Comparison of ENCODE assay signal across 14 mouse cellular contexts in genomic region chr9:21762135-21762534, GRCm38 (mm10). TPM values are rescaled to one million over a fixed set of nuclear protein-coding genes. Genes with fewer than 3 reads are reported as not detected.
DNase-seq lines count a peak whose midpoint lies in the region; ATAC-seq lines count a peak whose summit lies in the region.
"Had no signal": no experiment of that assay in that cellular context is flagged by ENCODE, and none has a peak within 500 bp of the region (broad histone marks: within the 10 kb centered on the region; RNA-seq: fewer than 3 reads in every experiment).

No protein-coding gene starts in this region.

- H3K27me3 ChIP-seq in heart, embryonic 15.5 days: no peaks in the 10 kb centered on the region
- H3K27me3 ChIP-seq: CH12.LX; embryonic facial prominence, embryonic 12.5 days had no signal

- no peak overlapping the region for H3K9ac ChIP-seq in heart, embryonic 15.5 days
- H3K9ac ChIP-seq: embryonic facial prominence, embryonic 12.5 days had no signal

- ATAC-seq in heart, embryonic 15.5 days (replicated peaks; ENCODE audit: insufficient number of reproducible peaks, insufficient read depth, low FRiP score, low read depth): no peak
- ATAC-seq: forebrain, embryonic 14.5 days had no signal

- peak overlapping the region; percentile 15; the same call in 1 of the 2 replicates for H3K4me2 ChIP-seq in heart, embryonic 15.5 days
- H3K4me2 ChIP-seq: embryonic facial prominence, embryonic 12.5 days had no signal

- H3K27ac ChIP-seq in heart, embryonic 15.5 days: peak overlapping the region; percentile 72
- H3K27ac ChIP-seq: embryonic facial prominence, embryonic 12.5 days had no signal

- no peaks in the 10 kb centered on the region for H3K36me3 ChIP-seq in heart, embryonic 15.5 days

- H3K4me3 ChIP-seq in heart, embryonic 15.5 days: no peak overlapping the region
- H3K4me3 ChIP-seq: embryonic facial prominence, embryonic 12.5 days had no signal

- H3K9me3 ChIP-seq in heart, embryonic 15.5 days (replicated peaks): no peaks in the 10 kb centered on the region
- H3K9me3 ChIP-seq: embryonic facial prominence, embryonic 12.5 days had no signal

- peak; percentile 61 to 67 for DNase-seq in heart, adult 18-20 months
- DNase-seq in heart, postnatal 4 days: no peak
- DNase-seq in WW6 (ENCODE audit: low read depth, low spot score): peak; percentile 18
- peak; percentile 48 for DNase-seq in lung, postnatal 14 days
- DNase-seq in right cerebral cortex, postnatal 4 days: no peak
- no peak for DNase-seq in thymus, postnatal 36 days
- no peak for DNase-seq in layer of hippocampus, postnatal 36 days
- DNase-seq: cerebellum, adult 18-20 months; left cerebral cortex, postnatal 4 days; thymus, postnatal 25 days had no signal

- H3K4me1 ChIP-seq in heart, embryonic 15.5 days (replicated peaks): peaks cover 31% of the 10 kb centered on the region

RNA-seq across cellular contexts. Expression of gene Spc24, which starts 2.0 kb away (rescaled TPM):
- 1 to 10 TPM; 4.7 to 6.4 TPM for total RNA-seq in heart, adult 18-20 months (2021)
- total RNA-seq in heart, postnatal 4 days (2021): 10 to 100 TPM; 37.2 to 38.4 TPM
- 69.6 and 88.1 TPM in 2 replicates for polyA plus RNA-seq in heart, embryonic 15.5 days (2015; fragmentation: Nextera tagmentation; extraction: Ambion mirVana)
- 1 to 10 TPM; 1.4 to 2.1 TPM for total RNA-seq in layer of hippocampus, postnatal 36 days (2021)

RNA-seq across cellular contexts. Expression of gene Kank2, which starts 36.4 kb away (rescaled TPM):
- 10 to 100 TPM; 58.1 to 60.8 TPM for total RNA-seq in heart, adult 18-20 months (2021)
- 10 to 100 TPM; 50.7 to 53.7 TPM for total RNA-seq in heart, postnatal 4 days (2021)
- 20.0 and 26.3 TPM in 2 replicates for polyA plus RNA-seq in heart, embryonic 15.5 days (2015; fragmentation: Nextera tagmentation; extraction: Ambion mirVana)
- 1 to 10 TPM; 6.3 to 7.0 TPM for total RNA-seq in layer of hippocampus, postnatal 36 days (2021)

RNA-seq across cellular contexts. Expression of gene Ldlr, which starts 38.9 kb away (rescaled TPM):
- 1 to 10 TPM; 1.9 to 2.4 TPM for total RNA-seq in heart, adult 18-20 months (2021)
- 10 to 100 TPM; 39.9 to 43.5 TPM for total RNA-seq in heart, postnatal 4 days (2021)
- 12.9 and 25.0 TPM in 2 replicates for polyA plus RNA-seq in heart, embryonic 15.5 days (2015; fragmentation: Nextera tagmentation; extraction: Ambion mirVana)
- 10 to 100 TPM; 13.7 to 14.1 TPM for total RNA-seq in layer of hippocampus, postnatal 36 days (2021)

Comparison
In these comparisons a context has a peak if more than half of its experiments do, and no peak if none do; other contexts are left out.
1. DNase-seq: peak in heart, adult 18-20 months (2 of 2), WW6 (single experiment) and lung, postnatal 14 days (single experiment); none in heart, postnatal 4 days (single experiment), right cerebral cortex, postnatal 4 days (single experiment), thymus, postnatal 36 days (0 of 2) and layer of hippocampus, postnatal 36 days (0 of 2).
2. RNA of gene Spc24, which starts 2.0 kb away (total RNA-seq): 37.2 to 38.4 TPM in heart, postnatal 4 days; 4.7 to 6.4 TPM in heart, adult 18-20 months and 1.4 to 2.1 TPM in layer of hippocampus, postnatal 36 days; every median in the first group is over 4 times any median in the second.
3. RNA of gene Ldlr, which starts 38.9 kb away (total RNA-seq): 39.9 to 43.5 TPM in heart, postnatal 4 days and 13.7 to 14.1 TPM in layer of hippocampus, postnatal 36 days; 1.9 to 2.4 TPM in heart, adult 18-20 months; every median in the first group is over 4 times any median in the second.
4. RNA of gene Kank2, which starts 36.4 kb away (total RNA-seq): 58.1 to 60.8 TPM in heart, adult 18-20 months and 50.7 to 53.7 TPM in heart, postnatal 4 days; 6.3 to 7.0 TPM in layer of hippocampus, postnatal 36 days; every median in the first group is over 4 times any median in the second.